Mouse (Mus musculus) adrenal gland, postnatal 25 days (tissue): ENCODE results near the gene Ltc4s. TPM values are rescaled to one million over a fixed set of nuclear protein-coding genes. Genes with fewer than 3 reads are reported as not detected.
A peak's percentile ranks its signal among the peaks of the same experiment; 100 is the strongest.

Experiments
- DNase-seq: peaks from one replicate; pipeline ENCODE4 v3.0.0; 2021; ENCODE audit warnings: mixed read lengths
- microRNA-seq, 2 experiments: library from miRNA; unstranded; fragments of <30 nt; microRNA quantifications; one replicate each; pipeline ENCODE4 v1.2.0; 2021
- total RNA-seq: library from RNA; stranded (reverse); gene quantifications from 2 replicates; pipeline ENCODE4 v1.2.3, GENCODE M21; 2021

The Ltc4s gene
- total RNA-seq, 1 experiment from 2014 or later, result 7.5 TPM

GRCm38 (mm10) chr11:50198916-50199315, 39.5 kb downstream of the Ltc4s start:
- no peak for DNase-seq

- DNase-seq, result no peak
Measured at GRCm38 (mm10) chr11:50198219-50198846, 40.1 kb downstream of the Ltc4s start.

- DNase-seq, result no peak
Measured at GRCm38 (mm10) chr11:50197500-50197899, 40.9 kb downstream of the Ltc4s start.

- no peak for DNase-seq
Measured at GRCm38 (mm10) chr11:50194793-50195192, 43.6 kb downstream of the Ltc4s start.

- DNase-seq, result no peak
Measured at GRCm38 (mm10) chr11:50194070-50194469, 44.3 kb downstream of the Ltc4s start.

GRCm38 (mm10) chr11:50192278-50192677, 46.1 kb downstream of the Ltc4s start:
- no peak for DNase-seq

DNA sequence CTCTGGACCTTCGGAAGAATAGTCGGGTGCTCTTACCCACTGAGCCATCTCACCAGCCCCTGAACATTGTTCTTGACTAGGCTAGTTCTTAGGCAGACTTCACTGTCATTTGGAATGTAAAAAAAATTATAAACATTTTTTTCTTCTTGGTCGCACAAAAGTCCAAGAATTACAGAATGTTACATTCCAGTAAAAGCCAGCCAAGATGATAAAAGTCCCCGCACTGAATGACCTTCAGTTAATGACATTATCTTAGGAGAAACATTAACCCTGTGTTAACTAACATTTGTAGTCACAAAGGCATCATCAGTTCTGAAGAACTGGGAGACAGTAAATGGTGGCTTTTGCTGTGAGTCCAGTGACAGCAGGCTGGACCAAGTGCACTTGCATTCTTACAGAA, 48.1 kb downstream of the Ltc4s start:
- no peak for DNase-seq

DNA sequence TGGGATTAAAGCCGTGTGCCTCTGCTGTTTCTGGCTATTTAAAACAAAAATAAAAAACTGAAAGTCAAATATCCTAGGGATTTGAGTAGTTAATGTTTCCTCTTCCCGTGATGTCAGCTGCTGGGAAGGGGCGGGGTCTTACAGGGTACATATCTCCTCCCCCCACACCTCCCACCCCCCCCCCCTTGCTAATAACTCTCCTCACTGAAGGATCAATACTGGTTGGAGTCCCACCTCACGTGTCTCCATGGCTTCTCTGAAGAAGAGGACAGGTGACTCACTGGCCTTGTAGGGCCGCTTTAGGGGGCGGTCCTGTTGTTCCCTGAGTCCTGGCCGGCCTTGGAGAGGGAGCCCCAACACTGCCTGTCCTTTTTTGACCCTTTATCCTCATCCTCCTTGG, 49.7 kb downstream of the Ltc4s start:
- DNase-seq, result peak; percentile 47

Small RNAs within 50 kb of the gene (microRNA-seq; reads per million reads assigned to microRNA genes)
- gene Mir6919, result 0.71 to 1.0 reads per million in 2 experiments

Other genes with a start within 250 kb of the Ltc4s start
- 71.7 and 83.7 TPM in 2 replicates for gene Rnf130, start 213.3 kb downstream of the Ltc4s start, total RNA-seq
- gene Tbc1d9b, start 107.2 kb downstream of the Ltc4s start, total RNA-seq, result 117 and 129 TPM in 2 replicates
- gene Mrnip, start 64.2 kb downstream of the Ltc4s start, total RNA-seq, result 10.5 and 15.0 TPM in 2 replicates
- gene Sqstm1, start 27.8 kb downstream of the Ltc4s start, total RNA-seq, result 784 and 1,020 TPM in 2 replicates
- 138 and 161 TPM in 2 replicates for gene Mgat4b, start 27.7 kb downstream of the Ltc4s start, total RNA-seq
- 28.4 and 29.5 TPM in 2 replicates for gene Maml1, start 53.7 kb upstream of the Ltc4s start, total RNA-seq
- gene Canx, start 87.1 kb upstream of the Ltc4s start, total RNA-seq, result 362 and 433 TPM in 2 replicates
- gene Cby3, start 115.8 kb upstream of the Ltc4s start, total RNA-seq, result not detected in 2 replicates
- 310 and 324 TPM in 2 replicates for gene Hnrnph1, start 138.4 kb upstream of the Ltc4s start, total RNA-seq
- gene Rufy1, start 192.5 kb upstream of the Ltc4s start, total RNA-seq, result 37.8 and 41.8 TPM in 2 replicates